ENCODE assay signal across 11 mouse cellular contexts in the genomic region with DNA sequence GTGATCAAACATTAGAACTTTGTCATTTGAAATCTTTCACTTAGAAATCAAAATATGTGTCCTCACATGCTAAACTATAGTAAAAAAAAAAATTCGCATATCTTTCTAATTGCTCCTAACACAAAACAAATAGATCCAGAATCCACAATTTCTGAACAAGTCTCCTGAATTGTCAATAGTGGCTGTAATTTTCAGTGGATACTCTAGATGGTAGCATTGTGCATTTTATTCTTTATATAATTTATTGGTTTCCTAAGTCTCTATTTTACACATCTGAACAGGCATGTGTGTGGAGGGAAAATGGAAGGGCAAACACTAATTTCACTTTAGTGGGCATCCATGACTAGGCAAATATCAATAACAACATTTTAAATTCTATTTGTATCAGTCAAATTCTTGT.
A peak's percentile ranks its signal among the peaks of the same experiment; 100 is the strongest.
DNase-seq lines count a peak whose midpoint lies in the region; ATAC-seq and TF ChIP-seq lines count a peak whose summit lies in the region.
"Had no signal": no experiment of that assay in that cellular context is flagged by ENCODE, and none has a peak within 500 bp of the region (broad histone marks: within the 10 kb centered on the region; RNA-seq: fewer than 3 reads in every experiment).

No protein-coding gene starts in this region.

- POLR2A ChIA-PET in Patski (lab: Charles Lee) = no interaction called here

- ATAC-seq in intestine, postnatal 0 days = no peak
- ATAC-seq in intestine, embryonic 15.5 days = no peak
- no peak for ATAC-seq in lung, postnatal 0 days
- ATAC-seq in Patski = no peak

- peak; percentile 21 for DNase-seq in lung, postnatal 0 days (ENCODE audit: low spot score)
- DNase-seq in lung, postnatal 14 days = no peak
- no peak for DNase-seq in Patski (ENCODE audit: low read depth, low spot score)
- peak; percentile 0 for DNase-seq in splenic B cell, adult 2 months (ENCODE audit: low read depth, low spot score)
- no peak for DNase-seq in spleen, postnatal 10 days (ENCODE audit: low spot score in 2 of 2)
- DNase-seq: kidney, postnatal 14 days; left cerebral cortex, postnatal 4 days; thymus, postnatal 4 days had no signal

- H3K4me2 ChIP-seq in intestine, postnatal 0 days (replicated peaks; ENCODE audit: low read depth) = no peak overlapping the region
- H3K4me2 ChIP-seq in intestine, embryonic 15.5 days (replicated peaks) = no peak overlapping the region
- H3K4me2 ChIP-seq in lung, postnatal 0 days (replicated peaks; ENCODE audit: low read depth, low read length) = no peak overlapping the region

- no peak overlapping the region for H3K4me3 ChIP-seq in intestine, postnatal 0 days (ENCODE audit: low read depth, low read length)
- no peak overlapping the region for H3K4me3 ChIP-seq in intestine, embryonic 15.5 days (replicated peaks)
- no peak overlapping the region for H3K4me3 ChIP-seq in lung, postnatal 0 days (ENCODE audit: low read depth, low read length)
- H3K4me3 ChIP-seq: hindbrain, embryonic 10.5 days had no signal

- TF ChIP-seq EP300 in lung, postnatal 0 days (IDR thresholded peaks at IDR 0.05) = no peak

- H3K27ac ChIP-seq in intestine, postnatal 0 days (ENCODE audit: low read depth, low read length) = no peak overlapping the region
- no peak overlapping the region for H3K27ac ChIP-seq in intestine, embryonic 15.5 days
- no peak overlapping the region for H3K27ac ChIP-seq in lung, postnatal 0 days (ENCODE audit: low read length)
- H3K27ac ChIP-seq: hindbrain, embryonic 10.5 days had no signal

- no peak overlapping the region for H3K9ac ChIP-seq in intestine, postnatal 0 days (ENCODE audit: low read depth, low read length)
- H3K9ac ChIP-seq in intestine, embryonic 15.5 days = no peak overlapping the region
- no peak overlapping the region for H3K9ac ChIP-seq in lung, postnatal 0 days (replicated peaks; ENCODE audit: low read depth)

- in situ Hi-C loops in Patski (cut with MboI; ENCODE audit: low pct_unique_long_range_greater_than_20kb) = loop anchor here (25.0 kb wide), 1 partner anchor 225 kb away; no protein-coding TSS in a partner anchor

- WGBS in intestine, postnatal 0 days = 20% methylated on average over 1 of the region's 1 CpGs
- 20% methylated on average over 1 of the region's 1 CpGs for WGBS in intestine, embryonic 15.5 days
- 20% methylated on average over 1 of the region's 1 CpGs for WGBS in lung, postnatal 0 days

- no peaks in the 10 kb centered on the region for H3K27me3 ChIP-seq in intestine, postnatal 0 days (replicated peaks; ENCODE audit: control insufficient read depth, insufficient read depth, low read length)
- H3K27me3 ChIP-seq in intestine, embryonic 15.5 days (replicated peaks) = no peaks in the 10 kb centered on the region
- no peaks in the 10 kb centered on the region for H3K27me3 ChIP-seq in lung, postnatal 0 days (replicated peaks; ENCODE audit: insufficient read depth, low read length)
- H3K27me3 ChIP-seq in Patski = peaks cover 23% of the 10 kb centered on the region
- no peaks in the 10 kb centered on the region for H3K27me3 ChIP-seq in splenic B cell, adult 2 months (ENCODE audit: control insufficient read depth, insufficient read depth, low read length, poor library complexity, severe bottlenecking)

- CTCF ChIA-PET in Patski (lab: Charles Lee) = no interaction called here

- no peaks in the 10 kb centered on the region for H3K4me1 ChIP-seq in intestine, postnatal 0 days (replicated peaks; ENCODE audit: control insufficient read depth, insufficient read depth, low read length)
- no peaks in the 10 kb centered on the region for H3K4me1 ChIP-seq in intestine, embryonic 15.5 days (replicated peaks)
- no peaks in the 10 kb centered on the region for H3K4me1 ChIP-seq in lung, postnatal 0 days (ENCODE audit: insufficient read depth, low read depth, low read length)
- H3K4me1 ChIP-seq: hindbrain, embryonic 10.5 days had no signal

- TF ChIP-seq CTCF in intestine, postnatal 0 days (IDR thresholded peaks at IDR 0.05; ENCODE audit: low read depth) = peak; percentile 38
- TF ChIP-seq CTCF in lung, postnatal 0 days (IDR thresholded peaks at IDR 0.05) = peak; percentile 47
- TF ChIP-seq CTCF in Patski (IDR thresholded peaks at IDR 0.05) = peak; percentile 30

- no peaks in the 10 kb centered on the region for H3K9me3 ChIP-seq in intestine, postnatal 0 days (ENCODE audit: control insufficient read depth)
- H3K9me3 ChIP-seq in intestine, embryonic 15.5 days = no peaks in the 10 kb centered on the region
- no peaks in the 10 kb centered on the region for H3K9me3 ChIP-seq in lung, postnatal 0 days (ENCODE audit: low read length)
- H3K9me3 ChIP-seq: hindbrain, embryonic 10.5 days had no signal

- no peaks in the 10 kb centered on the region for H3K36me3 ChIP-seq in intestine, postnatal 0 days (ENCODE audit: control insufficient read depth, insufficient read depth)
- H3K36me3 ChIP-seq in intestine, embryonic 15.5 days = no peaks in the 10 kb centered on the region
- H3K36me3 ChIP-seq in lung, postnatal 0 days (ENCODE audit: insufficient read depth, low read length) = no peaks in the 10 kb centered on the region
- H3K36me3 ChIP-seq in splenic B cell, adult 2 months (ENCODE audit: control insufficient read depth, insufficient read depth, low read length, poor library complexity, severe bottlenecking) = no peaks in the 10 kb centered on the region
- H3K36me3 ChIP-seq: hindbrain, embryonic 10.5 days had no signal

Comparison
In these comparisons a context has a peak if more than half of its experiments do, and no peak if none do; other contexts are left out.
1. DNase-seq: peak in lung, postnatal 0 days (single experiment) and splenic B cell, adult 2 months (single experiment); none in lung, postnatal 14 days (single experiment), Patski (single experiment) and spleen, postnatal 10 days (0 of 2).
2. Peak in every context shown above with its lines, with median percentiles within 50 percentile points of each other: CTCF ChIP-seq.